Mouse (Mus musculus): Measurements from ENCODE around the gene Siah3. TPM values are rescaled to one million over a fixed set of nuclear protein-coding genes. Genes with fewer than 3 reads are reported as not detected.

The Siah3 gene
- total and polyA plus RNA-seq, 2 experiments from 2014 or later: not detected

DNA sequence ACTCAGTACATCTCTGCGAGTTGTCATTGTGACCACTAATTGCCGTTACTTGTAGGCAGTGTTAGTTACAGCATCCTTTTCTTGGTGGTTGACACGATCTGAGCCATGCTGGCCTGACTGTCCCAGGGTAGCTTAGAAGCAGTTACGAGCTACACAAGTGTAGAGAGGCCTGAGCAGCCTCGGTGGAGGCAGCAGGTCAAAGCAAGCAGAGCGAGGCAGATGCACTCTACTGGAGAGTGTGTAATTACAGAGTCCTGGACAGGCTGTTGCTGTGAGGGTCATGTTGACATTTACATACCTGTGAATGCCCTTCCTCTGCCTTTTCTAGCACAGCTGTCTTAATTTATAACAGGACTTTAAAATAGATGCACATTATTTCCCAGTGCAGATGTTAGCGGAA, 32.1 kb downstream of the Siah3 start:
- DNase-seq (ENCODE audit: low spot score) (no peak), ATAC-seq (ENCODE audit: insufficient read depth, low read depth) (no peak)
- H3K36me3 ChIP-seq (replicated peaks; ENCODE audit: control insufficient read depth, insufficient read depth, low read length): no peaks in the 10 kb centered on the region
- TF ChIP-seq EP300 (IDR thresholded peaks at IDR 0.05; ENCODE audit: low read depth): no peak
- no peak for TF ChIP-seq CTCF (IDR thresholded peaks at IDR 0.05; ENCODE audit: low read depth)
- no peaks in the 10 kb centered on the region for H3K4me1 ChIP-seq (ENCODE audit: control insufficient read depth, insufficient read depth)
- H3K4me2 ChIP-seq (ENCODE audit: low read depth, low read length): no peak overlapping the region
- no peak overlapping the region for H3K9ac ChIP-seq (replicated peaks; ENCODE audit: low read depth, low read length)
- no peaks in the 10 kb centered on the region for H3K9me3 ChIP-seq (replicated peaks; ENCODE audit: control insufficient read depth, low read length)
- H3K27ac ChIP-seq (ENCODE audit: low read depth): no peak overlapping the region
- WGBS: 76% methylated on average over 7 of the region's 7 CpGs
- H3K27me3 ChIP-seq (ENCODE audit: control insufficient read depth, insufficient read depth, low read length): no peaks in the 10 kb centered on the region
- no peak overlapping the region for H3K4me3 ChIP-seq (ENCODE audit: low read depth, low read length)

DNA sequence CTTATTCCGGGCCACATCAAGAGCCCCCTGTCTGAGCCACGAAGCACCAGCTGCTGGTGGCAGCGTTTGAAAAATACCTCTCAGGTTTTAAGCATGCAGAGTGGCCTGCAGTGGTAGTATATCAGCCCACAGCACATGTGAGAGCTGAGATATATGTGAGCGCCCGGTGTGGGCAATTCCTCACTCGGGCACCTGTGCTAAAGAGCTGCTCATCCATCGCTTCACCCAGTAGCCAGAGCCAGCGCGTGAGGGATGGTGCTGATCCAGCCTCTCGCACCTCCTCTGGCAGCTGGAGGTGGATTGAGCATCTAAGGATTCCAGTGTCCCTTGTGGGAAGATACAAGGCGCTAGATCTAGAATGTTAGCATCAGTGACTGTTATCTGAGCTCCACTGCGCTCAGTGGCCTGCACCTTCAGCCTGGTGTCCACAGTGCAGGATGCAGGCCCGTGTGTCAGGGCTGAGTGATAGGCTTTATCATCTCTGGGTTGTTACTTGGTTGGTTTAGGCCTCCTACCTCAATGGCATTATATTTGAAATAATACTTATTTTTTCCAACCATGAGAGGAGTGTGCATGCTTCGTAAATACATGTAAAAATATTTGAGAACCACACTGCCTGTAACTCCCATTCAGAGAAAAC, 37.9 kb downstream of the Siah3 start:
- no peak overlapping the region for H3K9ac ChIP-seq (replicated peaks; ENCODE audit: low read depth, low read length)
- no peak overlapping the region for H3K4me2 ChIP-seq (ENCODE audit: low read depth, low read length)
- ATAC-seq (ENCODE audit: insufficient read depth, low read depth) (no peak), DNase-seq (ENCODE audit: low spot score) (no peak)
- H3K9me3 ChIP-seq (replicated peaks; ENCODE audit: control insufficient read depth, low read length): no peaks in the 10 kb centered on the region
- H3K36me3 ChIP-seq (replicated peaks; ENCODE audit: control insufficient read depth, insufficient read depth, low read length): no peaks in the 10 kb centered on the region
- H3K4me3 ChIP-seq (ENCODE audit: low read depth, low read length): no peak overlapping the region
- no peaks in the 10 kb centered on the region for H3K27me3 ChIP-seq (ENCODE audit: control insufficient read depth, insufficient read depth, low read length)
- 78% methylated on average over 14 of the region's 14 CpGs for WGBS
- TF ChIP-seq CTCF (IDR thresholded peaks at IDR 0.05; ENCODE audit: low read depth): no peak
- TF ChIP-seq EP300 (IDR thresholded peaks at IDR 0.05; ENCODE audit: low read depth): no peak
- H3K27ac ChIP-seq (ENCODE audit: low read depth): no peak overlapping the region
- no peaks in the 10 kb centered on the region for H3K4me1 ChIP-seq (ENCODE audit: control insufficient read depth, insufficient read depth)

DNA sequence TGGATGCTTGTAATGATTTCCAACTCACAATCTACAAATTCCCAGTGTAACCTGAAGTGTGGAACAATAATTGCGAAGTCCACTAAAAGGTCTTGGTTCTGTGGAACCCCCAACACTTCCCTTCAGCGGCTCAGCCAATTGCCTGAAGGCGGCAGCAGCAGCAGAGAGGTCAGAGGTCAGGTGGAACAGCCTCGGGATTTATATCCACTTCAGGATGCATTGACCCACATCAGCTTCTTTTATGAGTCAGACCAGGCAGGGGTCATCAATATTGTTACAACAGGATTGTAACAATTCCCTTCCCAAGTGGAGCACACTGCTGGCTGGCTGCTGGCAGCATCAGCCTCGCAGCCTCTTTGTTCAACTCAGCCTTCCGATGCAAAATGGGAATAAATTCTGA, 39.1 kb downstream of the Siah3 start:
- H3K9ac ChIP-seq (replicated peaks; ENCODE audit: low read depth, low read length): no peak overlapping the region
- ATAC-seq (ENCODE audit: insufficient read depth, low read depth) (no peak), DNase-seq (ENCODE audit: low spot score) (no peak)
- H3K4me3 ChIP-seq (ENCODE audit: low read depth, low read length): no peak overlapping the region
- H3K9me3 ChIP-seq (replicated peaks; ENCODE audit: control insufficient read depth, low read length): no peaks in the 10 kb centered on the region
- no peaks in the 10 kb centered on the region for H3K36me3 ChIP-seq (replicated peaks; ENCODE audit: control insufficient read depth, insufficient read depth, low read length)
- H3K27ac ChIP-seq (ENCODE audit: low read depth): no peak overlapping the region
- H3K4me2 ChIP-seq (ENCODE audit: low read depth, low read length): no peak overlapping the region
- no peak for TF ChIP-seq CTCF (IDR thresholded peaks at IDR 0.05; ENCODE audit: low read depth)
- TF ChIP-seq EP300 (IDR thresholded peaks at IDR 0.05; ENCODE audit: low read depth): no peak
- no peaks in the 10 kb centered on the region for H3K27me3 ChIP-seq (ENCODE audit: control insufficient read depth, insufficient read depth, low read length)
- no peaks in the 10 kb centered on the region for H3K4me1 ChIP-seq (ENCODE audit: control insufficient read depth, insufficient read depth)
- 77% methylated on average over 6 of the region's 6 CpGs for WGBS

DNA sequence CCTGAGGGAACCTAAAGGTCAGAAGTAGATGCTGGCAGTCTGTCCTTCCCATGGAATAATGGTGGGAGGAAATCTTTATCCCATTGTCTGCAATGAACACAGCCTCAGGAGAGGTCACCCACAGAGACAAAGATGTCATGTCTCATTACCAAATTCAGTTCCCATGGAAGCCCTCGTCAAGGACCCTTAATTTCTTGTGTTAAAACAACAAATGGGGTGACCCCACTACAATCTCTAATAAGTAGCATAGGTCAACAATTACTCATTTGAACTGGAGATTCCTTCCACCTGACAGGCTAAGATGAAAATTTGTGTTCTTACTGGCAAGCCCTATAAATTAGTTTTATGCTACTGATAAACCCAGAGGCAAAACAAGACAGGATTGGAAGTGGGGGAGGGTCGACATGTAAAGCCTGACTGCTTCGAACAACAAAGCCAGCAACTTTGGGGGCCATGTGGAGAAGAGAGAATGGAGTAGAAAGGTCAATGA, 45.8 kb downstream of the Siah3 start:
- Histone ChIP-seq H3K27ac (ENCODE audit: low read depth) (no peak overlapping the region), H3K9me3 (replicated peaks; ENCODE audit: control insufficient read depth, low read length) (no peaks in the 10 kb centered on the region), H3K4me1 (ENCODE audit: control insufficient read depth, insufficient read depth) (no peaks in the 10 kb centered on the region; the same call in 1 of the 2 replicates), H3K36me3 (replicated peaks; ENCODE audit: control insufficient read depth, insufficient read depth, low read length) (no peaks in the 10 kb centered on the region), H3K27me3 (ENCODE audit: control insufficient read depth, insufficient read depth, low read length) (no peaks in the 10 kb centered on the region), H3K9ac (replicated peaks; ENCODE audit: low read depth, low read length) (no peak overlapping the region), H3K4me3 (ENCODE audit: low read depth, low read length) (no peak overlapping the region), H3K4me2 (ENCODE audit: low read depth, low read length) (no peak overlapping the region)
- no peak for TF ChIP-seq CTCF (IDR thresholded peaks at IDR 0.05; ENCODE audit: low read depth)
- DNase-seq (ENCODE audit: low spot score) (no peak), ATAC-seq (ENCODE audit: insufficient read depth, low read depth) (no peak)
- 68% methylated on average over 3 of the region's 3 CpGs for WGBS

GRCm38 (mm10) chr14:75502446-75502845, 46.7 kb downstream of the Siah3 start:
- Histone ChIP-seq H3K36me3 (replicated peaks; ENCODE audit: control insufficient read depth, insufficient read depth, low read length) (no peaks in the 10 kb centered on the region), H3K27me3 (ENCODE audit: control insufficient read depth, insufficient read depth, low read length) (no peaks in the 10 kb centered on the region), H3K4me1 (ENCODE audit: control insufficient read depth, insufficient read depth) (no peaks in the 10 kb centered on the region; the same call in 1 of the 2 replicates), H3K9ac (replicated peaks; ENCODE audit: low read depth, low read length) (no peak overlapping the region), H3K4me2 (ENCODE audit: low read depth, low read length) (no peak overlapping the region), H3K9me3 (replicated peaks; ENCODE audit: control insufficient read depth, low read length) (no peaks in the 10 kb centered on the region), H3K27ac (ENCODE audit: low read depth) (no peak overlapping the region), H3K4me3 (ENCODE audit: low read depth, low read length) (no peak overlapping the region)
- no peak for DNase-seq (ENCODE audit: low spot score)
- no peak for ATAC-seq (ENCODE audit: insufficient read depth, low read depth)
- TF ChIP-seq EP300 (IDR thresholded peaks at IDR 0.05; ENCODE audit: low read depth) (no peak), CTCF (IDR thresholded peaks at IDR 0.05; ENCODE audit: low read depth) (no peak)
- WGBS: 24% methylated on average over 8 of the region's 8 CpGs

DNA sequence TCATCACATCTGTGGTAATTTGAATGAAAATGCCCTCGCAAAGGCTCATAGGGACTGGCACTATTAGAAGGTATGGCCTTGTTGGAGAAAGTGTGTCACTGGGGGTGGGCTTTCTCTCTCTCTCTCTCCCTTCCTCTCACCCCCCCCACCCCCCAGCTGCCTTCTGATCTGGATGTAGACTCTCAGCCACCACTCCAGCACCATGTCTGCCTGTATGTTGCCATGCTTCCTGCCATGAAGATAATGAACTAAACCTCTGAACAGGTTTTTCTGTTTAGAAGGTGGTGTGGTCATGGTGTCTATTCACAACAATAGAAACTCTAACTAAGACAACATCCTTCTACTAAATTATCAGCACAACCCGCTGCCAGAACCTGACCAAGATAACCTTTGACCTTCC, 48.5 kb downstream of the Siah3 start:
- H3K27me3 ChIP-seq (ENCODE audit: control insufficient read depth, insufficient read depth, low read length): no peaks in the 10 kb centered on the region
- no peaks in the 10 kb centered on the region; the same call in 1 of the 2 replicates for H3K4me1 ChIP-seq (ENCODE audit: control insufficient read depth, insufficient read depth)
- WGBS: 41% methylated on average over 2 of the region's 2 CpGs
- no peak overlapping the region for H3K9ac ChIP-seq (replicated peaks; ENCODE audit: low read depth, low read length)
- H3K27ac ChIP-seq (ENCODE audit: low read depth): no peak overlapping the region
- H3K9me3 ChIP-seq (replicated peaks; ENCODE audit: control insufficient read depth, low read length): no peaks in the 10 kb centered on the region
- no peak for TF ChIP-seq EP300 (IDR thresholded peaks at IDR 0.05; ENCODE audit: low read depth)
- no peak for TF ChIP-seq CTCF (IDR thresholded peaks at IDR 0.05; ENCODE audit: low read depth)
- DNase-seq (ENCODE audit: low spot score) (peak; percentile 28), ATAC-seq (ENCODE audit: insufficient read depth, low read depth) (peak; percentile 17; the same call in 1 of the 2 replicates)
- no peak overlapping the region for H3K4me3 ChIP-seq (ENCODE audit: low read depth, low read length)
- H3K36me3 ChIP-seq (replicated peaks; ENCODE audit: control insufficient read depth, insufficient read depth, low read length): no peaks in the 10 kb centered on the region
- no peak overlapping the region for H3K4me2 ChIP-seq (ENCODE audit: low read depth, low read length)
